Mouse (Mus musculus) midbrain, postnatal 0 days (tissue): Measurements from ENCODE around the gene Nrf1. TPM values are rescaled to one million over a fixed set of nuclear protein-coding genes. Genes with fewer than 3 reads are reported as not detected.

ENCODE experiments used
- ATAC-seq: fragments of 200-750 bp; cut with Nextera tagmentation; 2 replicates; pipeline ENCODE4 v1.8.0; 2017; ENCODE audit warnings: moderate number of reproducible peaks, mild to moderate bottlenecking, moderate TSS enrichment, moderate library complexity; ENCODE audit not compliant: low FRiP score
- DNase-seq: peaks from one replicate; pipeline ENCODE4 v3.0.0-alpha.2; 2015; ENCODE audit warnings: low spot score
- H3K27ac ChIP-seq: fragments of 300-500 bp; sonication (generic); 2 replicates; pipeline ENCODE4 v1.5.1; 2014; ENCODE audit warnings: low read depth, mild to moderate bottlenecking, low read length, mixed read lengths
- H3K27me3 ChIP-seq: fragments of 300-500 bp; sonication (generic); 2 replicates; pipeline ENCODE4 v1.6.1; 2014; ENCODE audit warnings: low read length, control low read depth, mixed read lengths; ENCODE audit not compliant: insufficient read depth
- H3K36me3 ChIP-seq: fragments of 300-500 bp; sonication (generic); 2 replicates; pipeline ENCODE4 v1.6.1; 2014; ENCODE audit warnings: low read length, control low read depth, mixed read lengths; ENCODE audit not compliant: insufficient read depth
- H3K4me1 ChIP-seq: fragments of 300-500 bp; sonication (generic); 2 replicates; pipeline ENCODE4 v1.6.1; 2014; ENCODE audit warnings: mild to moderate bottlenecking, control low read depth, antibody characterized with exemption, low read length, mixed read lengths; ENCODE audit not compliant: insufficient read depth
- H3K4me2 ChIP-seq: fragments of 300-500 bp; sonication (generic); 2 replicates; pipeline ENCODE4 v1.6.1; 2014; ENCODE audit warnings: low read depth, mild to moderate bottlenecking, low read length, mixed read lengths; ENCODE audit not compliant: poor library complexity, severe bottlenecking
- H3K4me3 ChIP-seq: fragments of 300-500 bp; sonication (generic); 2 replicates; pipeline ENCODE4 v1.5.1; 2014; ENCODE audit warnings: low read depth, mild to moderate bottlenecking, low read length, moderate library complexity
- H3K9ac ChIP-seq: fragments of 300-500 bp; sonication (generic); replicated peaks from 2 replicates; pipeline ENCODE4 v1.6.1; 2014; ENCODE audit warnings: mild to moderate bottlenecking, low read length, moderate library complexity, mixed read lengths; ENCODE audit not compliant: poor library complexity, severe bottlenecking
- H3K9me3 ChIP-seq: fragments of 300-500 bp; sonication (generic); 2 replicates; pipeline ENCODE4 v1.6.1; 2016; ENCODE audit warnings: low read length, control low read depth
- CTCF ChIP-seq: IDR thresholded peaks from 2 replicates; pipeline ENCODE4 v1.5.1; 2016; ENCODE audit warnings: antibody characterized with exemption, mild to moderate bottlenecking
- WGBS: fragments of 180-500 bp; shearing (Covaris S2); extraction: QIAGEN DNeasy Blood & Tissue Kit; methylation state at CpG from one replicate; pipeline ENCODE4 v1.1.7; 2014; 5-methylcytosine and 5-hydroxymethylcytosine counted together
- polyA plus RNA-seq: library from polyadenylated mRNA; unstranded; fragments of >200 nt; fragmentation: Nextera tagmentation; extraction: Ambion mirVana; gene quantifications from 2 replicates; pipeline ENCODE4 v1.2.1, GENCODE M21; 2015
- total RNA-seq: library from RNA; depleted of rRNA; stranded (reverse); fragments of >200 nt; gene quantifications from 2 replicates; pipeline ENCODE4 v1.2.3, GENCODE M21; 2014

Nrf1 gene
- total and polyA plus RNA-seq, 2 experiments from 2014 or later = 21.3 to 37.2 TPM

- no peak overlapping the region for H3K4me2 ChIP-seq
- 48% methylated on average over 10 of the region's 10 CpGs for WGBS
- no peaks in the 10 kb centered on the region for H3K27me3 ChIP-seq
- H3K9me3 ChIP-seq = no peaks in the 10 kb centered on the region
- H3K36me3 ChIP-seq = peaks cover 16% of the 10 kb centered on the region
- no peak overlapping the region for H3K4me3 ChIP-seq
- H3K4me1 ChIP-seq = no peaks in the 10 kb centered on the region
- no peak overlapping the region for H3K9ac ChIP-seq
- TF ChIP-seq CTCF = no peak
- H3K27ac ChIP-seq = no peak overlapping the region
- no peak for ATAC-seq
- DNase-seq = peak; percentile 52
These were observed 104.9 kb downstream of the Nrf1 start for GRCm38 (mm10) chr6:30152649-30153048.

GRCm38 (mm10) chr6:30153076-30153475 is 105.3 kb downstream of the Nrf1 start:
- H3K9ac ChIP-seq = no peak overlapping the region

GRCm38 (mm10) chr6:30153733-30154415 is 106.1 kb downstream of the Nrf1 start:
- Histone ChIP-seq H3K9ac (no peak overlapping the region), H3K9me3 (no peaks in the 10 kb centered on the region)
- no peak for DNase-seq

More at GRCm38 (mm10) chr6:30153076-30153475, 105.3 kb downstream of the Nrf1 start:
- H3K27ac ChIP-seq = no peak overlapping the region
- TF ChIP-seq CTCF = no peak
- no peak overlapping the region for H3K4me3 ChIP-seq
- peaks cover 16% of the 10 kb centered on the region for H3K36me3 ChIP-seq
- H3K27me3 ChIP-seq = no peaks in the 10 kb centered on the region
- WGBS = 29% methylated on average over 3 of the region's 3 CpGs
- H3K9me3 ChIP-seq = no peaks in the 10 kb centered on the region
- ATAC-seq (no peak), DNase-seq (no peak)
- no peaks in the 10 kb centered on the region for H3K4me1 ChIP-seq
- no peak overlapping the region for H3K4me2 ChIP-seq

GRCm38 (mm10) chr6:30159516-30160045 is 111.8 kb downstream of the Nrf1 start:
- Histone ChIP-seq H3K27ac (no peak overlapping the region), H3K4me2 (no peak overlapping the region), H3K9ac (no peak overlapping the region), H3K27me3 (no peaks in the 10 kb centered on the region), H3K4me3 (no peak overlapping the region), H3K36me3 (peaks cover 2% of the 10 kb centered on the region; the same call in 1 of the 2 replicates), H3K9me3 (no peaks in the 10 kb centered on the region), H3K4me1 (no peaks in the 10 kb centered on the region)
- ATAC-seq (no peak), DNase-seq (no peak)
- WGBS = 49% methylated on average over 4 of the region's 4 CpGs
- TF ChIP-seq CTCF = no peak

More at GRCm38 (mm10) chr6:30153733-30154415, 106.1 kb downstream of the Nrf1 start:
- Histone ChIP-seq H3K36me3 (peaks cover 13% of the 10 kb centered on the region), H3K4me3 (no peak overlapping the region), H3K4me2 (no peak overlapping the region), H3K4me1 (no peaks in the 10 kb centered on the region), H3K27me3 (no peaks in the 10 kb centered on the region), H3K27ac (no peak overlapping the region)
- no peak for ATAC-seq
- 88% methylated on average over 15 of the region's 15 CpGs for WGBS
- no peak for TF ChIP-seq CTCF

GRCm38 (mm10) chr6:30160408-30160807 is 112.6 kb downstream of the Nrf1 start:
- Histone ChIP-seq H3K36me3 (peaks cover 2% of the 10 kb centered on the region; the same call in 1 of the 2 replicates), H3K9ac (no peak overlapping the region), H3K4me3 (no peak overlapping the region), H3K4me2 (no peak overlapping the region), H3K27me3 (no peaks in the 10 kb centered on the region), H3K4me1 (no peaks in the 10 kb centered on the region), H3K27ac (no peak overlapping the region), H3K9me3 (no peaks in the 10 kb centered on the region)
- DNase-seq = no peak
- WGBS = 81% methylated on average over 4 of the region's 4 CpGs
- TF ChIP-seq CTCF = no peak
- no peak for ATAC-seq

GRCm38 (mm10) chr6:30161618-30162017 is 113.8 kb downstream of the Nrf1 start:
- TF ChIP-seq CTCF = no peak
- no peaks in the 10 kb centered on the region for H3K27me3 ChIP-seq
- 79% methylated on average over 2 of the region's 2 CpGs for WGBS
- ATAC-seq (no peak), DNase-seq (no peak)
- no peak overlapping the region for H3K4me3 ChIP-seq
- no peaks in the 10 kb centered on the region for H3K4me1 ChIP-seq
- H3K9ac ChIP-seq = no peak overlapping the region
- H3K9me3 ChIP-seq = no peaks in the 10 kb centered on the region
- peaks cover 2% of the 10 kb centered on the region; the same call in 1 of the 2 replicates for H3K36me3 ChIP-seq
- no peak overlapping the region for H3K27ac ChIP-seq
- no peak overlapping the region for H3K4me2 ChIP-seq
